Mouse (Mus musculus) testis, postnatal 10 days (tissue): ENCODE results near the gene Caln1.

ENCODE experiments used
- DNase-seq: peaks from one replicate; pipeline ENCODE4 v3.0.0; 2021; ENCODE audit warnings: low spot score

Caln1 gene

GRCm38 (mm10) chr5:130699476-130699875 lies 330.2 kb downstream of the Caln1 start:
- DNase-seq = no peak

GRCm38 (mm10) chr5:130701777-130702176 lies 332.5 kb downstream of the Caln1 start:
- no peak for DNase-seq

GRCm38 (mm10) chr5:130702361-130702760 lies 333.1 kb downstream of the Caln1 start:
- DNase-seq = no peak

- DNase-seq = no peak
These were observed 335.6 kb downstream of the Caln1 start for GRCm38 (mm10) chr5:130704866-130705265.

- DNase-seq = no peak
These were observed 337.1 kb downstream of the Caln1 start for GRCm38 (mm10) chr5:130706202-130706855.

GRCm38 (mm10) chr5:130707755-130708154 lies 338.5 kb downstream of the Caln1 start:
- no peak for DNase-seq

GRCm38 (mm10) chr5:130708616-130709015 lies 339.4 kb downstream of the Caln1 start:
- DNase-seq = no peak

GRCm38 (mm10) chr5:130711643-130712042 lies 342.4 kb downstream of the Caln1 start:
- DNase-seq = no peak

GRCm38 (mm10) chr5:130712281-130712680 lies 343.0 kb downstream of the Caln1 start:
- DNase-seq = no peak

GRCm38 (mm10) chr5:130715181-130715580 lies 345.9 kb downstream of the Caln1 start:
- DNase-seq = no peak

- DNase-seq = peak; percentile 54
These were observed 349.1 kb downstream of the Caln1 start for GRCm38 (mm10) chr5:130718385-130718784.

GRCm38 (mm10) chr5:130742171-130742570 lies 372.9 kb downstream of the Caln1 start:
- DNase-seq = no peak

- DNase-seq = no peak
These were observed 388.3 kb downstream of the Caln1 start for GRCm38 (mm10) chr5:130757517-130757916.

- no peak for DNase-seq
These were observed 396.5 kb downstream of the Caln1 start for GRCm38 (mm10) chr5:130765784-130766183.

- no peak for DNase-seq
These were observed 401.9 kb downstream of the Caln1 start for GRCm38 (mm10) chr5:130771061-130771741.

- DNase-seq = no peak
These were observed 403.2 kb downstream of the Caln1 start for GRCm38 (mm10) chr5:130772491-130772890.

GRCm38 (mm10) chr5:130774946-130775345 lies 405.7 kb downstream of the Caln1 start:
- no peak for DNase-seq

GRCm38 (mm10) chr5:130792755-130793452 lies 423.6 kb downstream of the Caln1 start:
- DNase-seq = no peak

GRCm38 (mm10) chr5:130797713-130798112 lies 428.5 kb downstream of the Caln1 start:
- DNase-seq = no peak

- no peak for DNase-seq
These were observed 441.1 kb downstream of the Caln1 start for GRCm38 (mm10) chr5:130810314-130810713.

GRCm38 (mm10) chr5:130810846-130811245 lies 441.6 kb downstream of the Caln1 start:
- DNase-seq = no peak

- peak; percentile 73 for DNase-seq
These were observed 442.0 kb downstream of the Caln1 start for GRCm38 (mm10) chr5:130811266-130811665.

- no peak for DNase-seq
These were observed 442.7 kb downstream of the Caln1 start for GRCm38 (mm10) chr5:130811966-130812365.
